Mouse (Mus musculus) E14TG2a.4 (cell line): ENCODE measurements around the gene Tex2.
A peak's percentile ranks its signal among the peaks of the same experiment; 100 is the strongest.

Experiments
- H3K27me3 ChIP-seq: 2 replicates; pipeline ENCODE4 v1.6.1; 2014; ENCODE audit warnings: low read length, control low read depth; ENCODE audit not compliant: insufficient read depth
- H3K36me3 ChIP-seq: 2 replicates; pipeline ENCODE4 v1.6.1; 2014; ENCODE audit warnings: low read length, control low read depth; ENCODE audit not compliant: insufficient read depth
- H3K4me1 ChIP-seq: replicated peaks from 2 replicates; pipeline ENCODE4 v1.6.1; 2014; ENCODE audit warnings: low read depth, low read length, control low read depth
- H3K4me3 ChIP-seq: replicated peaks from 2 replicates; pipeline ENCODE4 v1.5.1; 2014; ENCODE audit warnings: mild to moderate bottlenecking, low read length
- H3K9me3 ChIP-seq: 2 replicates; pipeline ENCODE4 v1.6.1; 2014; ENCODE audit warnings: low read length, control low read depth
- CTCF ChIP-seq: conservative IDR thresholded peaks from 2 replicates; pipeline ENCODE4 v1.5.1; 2014; ENCODE audit warnings: low read length
- NANOG ChIP-seq: IDR thresholded peaks from 2 replicates; pipeline ENCODE4 v1.6.1; 2014; ENCODE audit warnings: borderline replicate concordance, low read length, mixed read lengths
- POU5F1 ChIP-seq: IDR thresholded peaks from 2 replicates; pipeline ENCODE4 v1.6.1; 2014; ENCODE audit warnings: low read length, borderline replicate concordance

Gene Tex2

DNA sequence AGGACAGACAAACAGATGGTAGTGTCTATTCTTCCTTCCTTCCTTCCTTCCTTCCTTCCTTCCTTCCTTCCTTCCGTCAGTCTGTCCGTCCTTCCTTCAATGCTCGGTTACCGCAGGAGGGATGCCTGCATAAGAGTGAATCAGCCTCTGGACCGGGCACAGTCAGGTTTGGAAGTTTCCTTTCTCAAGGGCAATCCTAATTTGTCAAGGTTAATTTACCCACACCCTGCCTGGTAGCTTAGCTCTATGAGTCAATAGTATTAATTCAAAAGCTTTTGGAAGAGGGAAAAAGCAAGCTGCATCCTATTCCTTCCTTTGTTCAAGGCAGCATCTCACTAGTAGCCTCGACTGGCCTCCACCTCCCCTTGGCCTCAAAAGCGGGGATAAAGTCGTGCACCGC, 38.8 kb downstream of the Tex2 start:
- TF ChIP-seq NANOG (no peak), CTCF (no peak), POU5F1 (no peak)

DNA sequence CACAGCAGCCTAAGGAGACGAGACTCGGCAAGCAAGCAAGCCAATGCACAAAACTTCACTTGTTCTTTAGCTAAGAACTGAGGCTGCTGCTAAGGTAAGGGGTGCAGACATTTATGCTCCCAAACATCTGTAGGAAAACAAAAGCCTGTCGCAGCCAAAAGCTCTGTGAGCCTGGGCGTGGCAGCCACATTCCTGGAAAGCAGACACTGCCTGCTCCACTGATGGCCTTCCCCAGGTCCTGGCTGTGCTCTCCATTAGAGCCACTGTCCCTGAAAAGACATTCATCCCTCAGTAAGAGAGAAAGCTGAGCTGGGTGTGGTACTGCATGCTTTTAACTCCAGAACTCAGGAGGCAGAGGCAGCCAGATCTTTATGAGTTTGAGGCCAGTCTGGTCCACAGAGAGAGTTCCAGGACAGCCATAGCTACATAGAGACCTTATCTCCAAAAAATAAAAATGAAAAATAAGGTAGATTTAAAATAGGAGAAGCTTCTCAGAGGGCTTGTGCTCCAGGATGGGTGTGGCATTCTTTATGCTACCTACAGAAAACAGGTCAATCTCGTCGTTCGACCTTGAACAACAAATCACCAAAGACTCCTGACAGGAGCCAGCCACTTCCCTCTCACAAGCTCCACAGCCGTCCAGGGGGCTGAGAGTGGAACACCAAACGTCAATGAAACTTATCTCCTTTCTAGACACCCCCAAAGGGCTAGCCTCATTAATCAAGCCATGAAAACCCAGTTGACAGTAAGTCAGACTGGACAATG, 39.6 kb downstream of the Tex2 start:
- H3K27me3 ChIP-seq, result no peaks in the 10 kb centered on the region
- peaks cover 90% of the 10 kb centered on the region for H3K4me1 ChIP-seq
- H3K36me3 ChIP-seq, result peaks cover 4% of the 10 kb centered on the region
- TF ChIP-seq POU5F1 (no peak), CTCF (no peak), NANOG (no peak)
- H3K4me3 ChIP-seq, result peak overlapping the region; percentile 52
- H3K9me3 ChIP-seq, result no peaks in the 10 kb centered on the region

More for the DNA sequence above, 38.8 kb downstream of the Tex2 start:
- Histone ChIP-seq H3K27me3 (no peaks in the 10 kb centered on the region), H3K4me3 (peak overlapping the region; percentile 52; the same call in 1 of the 2 replicates), H3K4me1 (peaks cover 88% of the 10 kb centered on the region), H3K9me3 (no peaks in the 10 kb centered on the region), H3K36me3 (peaks cover 2% of the 10 kb centered on the region)

DNA sequence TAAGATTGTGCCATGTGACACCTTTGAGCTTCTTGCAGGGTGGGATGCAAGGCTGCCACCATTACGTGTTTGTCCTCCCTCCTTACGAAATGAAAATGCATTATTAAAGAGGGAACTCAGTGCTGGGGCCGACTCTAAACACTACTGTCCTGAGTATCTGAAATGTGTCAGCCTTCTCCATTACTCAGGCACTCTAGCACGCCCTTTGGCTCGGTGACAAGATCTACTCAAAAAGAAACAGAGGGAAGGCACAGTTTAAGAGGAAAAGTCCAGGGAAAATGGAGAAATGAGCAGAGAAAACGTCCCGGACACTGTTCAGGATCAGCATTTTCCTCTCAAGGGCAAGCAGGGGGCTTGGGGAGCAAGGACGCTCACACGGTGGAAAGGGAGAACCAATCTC, 40.3 kb downstream of the Tex2 start:
- H3K4me1 ChIP-seq, result peaks cover 93% of the 10 kb centered on the region
- H3K4me3 ChIP-seq, result peak overlapping the region; percentile 52
- H3K36me3 ChIP-seq, result peaks cover 6% of the 10 kb centered on the region
- TF ChIP-seq NANOG (no peak), POU5F1 (no peak), CTCF (no peak)
- H3K9me3 ChIP-seq, result no peaks in the 10 kb centered on the region
- no peaks in the 10 kb centered on the region for H3K27me3 ChIP-seq

DNA sequence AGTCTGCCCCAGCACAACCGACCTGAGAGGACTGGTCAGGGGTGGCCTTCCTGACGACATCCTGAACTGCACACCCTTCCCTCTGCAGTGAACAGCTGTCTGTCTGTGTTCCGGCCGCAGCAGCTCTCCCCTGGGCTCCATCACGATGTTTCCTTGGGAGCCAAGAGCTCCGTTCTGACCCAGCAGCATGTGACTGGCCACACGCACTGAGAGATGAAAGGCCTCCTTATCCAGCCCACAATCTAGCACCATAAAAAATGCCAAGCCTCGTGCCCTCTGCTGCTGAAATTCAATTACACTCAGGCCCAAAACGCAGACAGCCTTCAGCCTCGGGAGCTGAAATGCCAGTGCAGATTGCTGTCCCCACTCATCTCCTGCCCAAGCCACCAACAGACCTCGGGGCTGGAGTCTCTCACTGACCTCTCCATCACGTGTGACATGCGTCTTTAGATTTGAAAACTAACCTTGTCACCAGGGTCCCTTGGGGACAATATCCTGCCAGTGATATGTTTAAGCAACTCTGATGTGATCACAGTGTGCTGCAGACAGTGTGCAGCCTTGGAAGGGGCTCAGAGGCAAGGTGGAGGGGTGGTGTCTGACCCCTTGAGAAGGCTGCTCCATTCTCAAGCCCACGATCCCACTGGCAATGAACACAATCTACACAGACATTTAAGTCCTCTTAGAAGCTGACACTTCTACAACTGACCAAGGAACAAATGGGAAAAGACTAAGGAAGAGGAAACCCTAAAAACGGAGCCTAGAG, 41.0 kb downstream of the Tex2 start:
- 0 out of 2 replicates have a peak overlapping the region, but pooled peaks have one; percentile 21 for H3K4me3 ChIP-seq
- no peaks in the 10 kb centered on the region for H3K9me3 ChIP-seq
- no peaks in the 10 kb centered on the region for H3K27me3 ChIP-seq
- TF ChIP-seq CTCF, result no peak
- no peak for TF ChIP-seq POU5F1
- no peak for TF ChIP-seq NANOG
- peaks cover 13% of the 10 kb centered on the region for H3K36me3 ChIP-seq
- peaks cover 96% of the 10 kb centered on the region for H3K4me1 ChIP-seq

DNA sequence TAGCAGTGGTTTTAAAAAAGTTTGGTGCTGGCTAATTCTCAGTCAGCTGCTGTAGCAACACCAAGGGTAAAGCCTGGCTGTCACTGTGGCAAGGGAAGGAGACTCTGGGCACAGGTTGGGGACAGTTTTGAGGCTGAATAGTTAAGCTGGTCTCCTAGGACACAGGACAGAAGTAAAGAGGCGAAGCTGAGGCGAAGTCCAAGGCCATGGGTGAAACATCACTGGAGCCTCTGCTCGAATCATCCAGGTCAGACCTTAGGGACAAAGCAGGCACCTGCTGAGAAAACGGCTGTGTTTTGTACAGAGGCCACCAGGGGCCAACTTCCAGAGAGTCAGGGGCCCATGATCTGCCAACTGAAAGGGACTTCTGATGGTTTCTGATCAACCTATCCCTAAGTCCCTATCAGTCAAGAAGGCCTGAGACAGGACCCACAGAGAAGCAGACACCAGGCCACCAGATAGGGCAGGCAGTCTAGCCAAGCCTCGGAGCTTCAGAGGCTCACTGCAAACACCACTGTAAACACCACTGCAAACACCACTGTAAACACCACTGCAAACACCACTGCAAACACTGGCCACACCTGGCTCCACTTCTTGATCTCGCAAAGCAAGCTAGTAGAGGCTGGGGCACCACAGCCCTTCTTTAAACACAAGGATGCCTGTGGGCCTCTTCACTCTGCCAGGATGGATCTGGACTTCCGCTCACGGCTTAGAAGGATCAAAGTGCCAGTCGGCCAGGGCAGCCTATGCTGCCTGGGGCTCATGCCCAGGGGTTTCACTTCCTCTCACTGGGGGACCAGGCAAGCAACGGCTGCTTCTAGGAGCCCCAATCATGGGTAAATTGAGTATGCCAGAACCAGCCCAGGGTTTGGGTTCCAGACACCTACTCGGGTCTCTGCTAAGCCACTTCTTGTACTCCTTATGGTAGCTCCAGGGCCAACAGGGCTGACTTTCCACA, 41.9 kb downstream of the Tex2 start:
- Histone ChIP-seq H3K9me3 (no peaks in the 10 kb centered on the region), H3K4me3 (0 out of 2 replicates have a peak overlapping the region, but pooled peaks have one; percentile 21), H3K27me3 (no peaks in the 10 kb centered on the region), H3K36me3 (peaks cover 22% of the 10 kb centered on the region), H3K4me1 (peaks cover 94% of the 10 kb centered on the region)
- TF ChIP-seq CTCF, result no peak
- TF ChIP-seq NANOG, result no peak
- TF ChIP-seq POU5F1, result no peak

DNA sequence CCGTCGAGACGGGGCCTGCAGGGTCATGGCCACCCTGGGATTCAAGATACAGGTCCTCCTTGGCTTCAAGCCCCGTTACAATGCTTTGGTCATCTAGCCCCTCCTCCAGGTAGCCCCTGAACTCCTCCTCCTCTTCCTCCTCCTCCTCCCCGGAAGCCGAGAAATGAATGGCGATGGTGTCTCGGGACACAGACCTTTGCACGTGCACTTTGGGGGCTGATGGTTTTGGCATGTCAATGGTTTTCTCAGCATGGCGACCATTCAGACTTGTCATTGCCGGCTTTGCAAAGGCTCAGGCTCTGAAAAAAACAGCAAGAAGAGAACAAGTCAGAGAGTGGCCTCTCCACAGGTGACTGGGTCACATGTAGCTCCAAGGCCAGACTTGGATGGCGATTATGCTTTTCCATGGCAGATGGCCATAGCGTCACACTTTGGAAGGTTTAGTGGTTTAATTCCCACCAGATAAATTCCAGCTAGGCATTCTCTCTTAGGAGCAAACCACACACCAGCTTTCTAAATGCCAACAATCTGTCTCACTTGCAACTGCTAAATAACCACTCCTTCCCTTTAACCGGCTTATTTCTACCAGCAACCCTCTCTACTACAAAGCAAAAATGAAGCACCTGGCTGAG, 44.8 kb downstream of the Tex2 start:
- Histone ChIP-seq H3K9me3 (no peaks in the 10 kb centered on the region), H3K4me1 (peaks cover 81% of the 10 kb centered on the region), H3K36me3 (peaks cover 41% of the 10 kb centered on the region), H3K27me3 (no peaks in the 10 kb centered on the region), H3K4me3 (peak overlapping the region; percentile 35)
- TF ChIP-seq NANOG (peak; percentile 51; the same call in 1 of the 2 replicates), POU5F1 (no peak), CTCF (no peak)

DNA sequence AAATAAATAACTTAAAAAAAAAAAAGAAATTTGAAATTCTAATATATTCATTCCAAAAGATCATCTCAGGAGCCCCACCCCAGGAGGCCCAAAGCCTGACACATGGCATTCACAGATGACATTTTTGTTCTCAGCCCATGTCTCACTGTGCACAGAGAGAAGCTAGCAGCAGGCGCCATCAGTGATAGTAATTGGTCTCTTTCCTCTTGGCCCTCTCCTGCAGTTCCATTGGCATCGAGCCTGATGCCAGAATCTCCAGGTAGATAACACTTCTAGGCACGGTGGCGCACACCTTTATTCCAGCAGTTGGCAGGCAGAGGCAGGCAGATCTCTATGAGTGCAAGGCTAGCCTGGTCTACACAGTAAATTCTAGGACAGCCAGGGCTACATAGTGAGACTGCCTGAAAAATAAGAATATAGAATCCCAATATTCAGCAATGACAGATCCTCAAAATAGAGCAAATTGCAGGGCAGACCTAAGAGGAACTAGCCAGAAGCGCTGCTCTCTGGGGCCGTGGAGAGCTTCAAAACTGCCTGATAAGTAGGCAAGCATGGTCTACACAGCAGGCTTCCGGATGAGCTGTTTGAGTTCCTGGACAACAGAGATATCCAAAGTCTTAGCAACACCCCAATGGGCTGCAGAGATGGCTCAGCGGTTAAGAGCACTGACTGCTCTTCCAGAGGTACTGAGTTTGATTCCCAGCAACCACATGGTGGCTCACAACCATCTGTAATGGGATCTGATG, 47.0 kb downstream of the Tex2 start:
- Histone ChIP-seq H3K27me3 (no peaks in the 10 kb centered on the region), H3K4me3 (no peak overlapping the region), H3K4me1 (peaks cover 72% of the 10 kb centered on the region), H3K36me3 (peaks cover 54% of the 10 kb centered on the region), H3K9me3 (no peaks in the 10 kb centered on the region)
- TF ChIP-seq CTCF, result no peak
- no peak for TF ChIP-seq POU5F1
